Mouse (Mus musculus): ENCODE data around the gene Abca7. TPM values are rescaled to one million over a fixed set of nuclear protein-coding genes. Genes with fewer than 3 reads are reported as not detected.
A peak's percentile ranks its signal among the peaks of the same experiment; 100 is the strongest.
"Not testable (repeated sequence)": the region's sequence is repeated elsewhere in the genome, so short reads cannot be mapped to it uniquely, and the experiment has no call there.

Abca7 gene
- polyA plus RNA-seq, 1 experiment from 2014 or later: 5.6 TPM

- no peak for ATAC-seq (ENCODE audit: low read depth)
- Histone ChIP-seq H3K9ac (ENCODE audit: low read length) (peak overlapping the region; percentile 51), H3K36me3 (ENCODE audit: control insufficient read depth, insufficient read depth, low read length) (peaks cover 9% of the 10 kb centered on the region), H3K4me3 (ENCODE audit: low read length) (no peak overlapping the region), H3K27me3 (ENCODE audit: control insufficient read depth, insufficient read depth, low read depth, low read length) (no peaks in the 10 kb centered on the region), H3K27ac (ENCODE audit: low read length) (peak overlapping the region; percentile 87), H3K4me1 (replicated peaks; ENCODE audit: control insufficient read depth, insufficient read depth, low read length) (peaks cover 39% of the 10 kb centered on the region), H3K4me2 (ENCODE audit: low read depth, low read length) (peak overlapping the region; percentile 14; the same call in 1 of the 2 replicates), H3K9me3 (ENCODE audit: control insufficient read depth, low read length) (no peaks in the 10 kb centered on the region)
- WGBS: 28% methylated on average over 13 of the region's 14 CpGs
Observed at GRCm38 (mm10) chr10:80051618-80052373, 55.5 kb downstream of the Abca7 start.

GRCm38 (mm10) chr10:80052374-80052764 is 56.1 kb downstream of the Abca7 start:
- H3K4me3 ChIP-seq (ENCODE audit: low read length): no peak overlapping the region
- no peaks in the 10 kb centered on the region for H3K27me3 ChIP-seq (ENCODE audit: control insufficient read depth, insufficient read depth, low read depth, low read length)
- peaks cover 39% of the 10 kb centered on the region for H3K4me1 ChIP-seq (replicated peaks; ENCODE audit: control insufficient read depth, insufficient read depth, low read length)
- no peaks in the 10 kb centered on the region for H3K9me3 ChIP-seq (ENCODE audit: control insufficient read depth, low read length)
- peak overlapping the region; percentile 51 for H3K9ac ChIP-seq (ENCODE audit: low read length)
- 85% methylated on average over 5 of the region's 5 CpGs for WGBS
- no peak overlapping the region for H3K4me2 ChIP-seq (ENCODE audit: low read depth, low read length)
- H3K27ac ChIP-seq (ENCODE audit: low read length): peak overlapping the region; percentile 87
- ATAC-seq (ENCODE audit: low read depth): no peak
- H3K36me3 ChIP-seq (ENCODE audit: control insufficient read depth, insufficient read depth, low read length): peaks cover 13% of the 10 kb centered on the region

- H3K4me1 ChIP-seq (replicated peaks; ENCODE audit: control insufficient read depth, insufficient read depth, low read length): peaks cover 35% of the 10 kb centered on the region
Observed at GRCm38 (mm10) chr10:80053259-80053780, 57.0 kb downstream of the Abca7 start.

GRCm38 (mm10) chr10:80053831-80054815 is 57.8 kb downstream of the Abca7 start:
- Histone ChIP-seq H3K27ac (ENCODE audit: low read length) (peak overlapping the region; percentile 99), H3K9me3 (ENCODE audit: control insufficient read depth, low read length) (no peaks in the 10 kb centered on the region), H3K4me2 (ENCODE audit: low read depth, low read length) (peak overlapping the region; percentile 83), H3K4me3 (ENCODE audit: low read length) (peak overlapping the region; percentile 94), H3K9ac (ENCODE audit: low read length) (peak overlapping the region; percentile 98), H3K4me1 (replicated peaks; ENCODE audit: control insufficient read depth, insufficient read depth, low read length) (peaks cover 35% of the 10 kb centered on the region), H3K27me3 (ENCODE audit: control insufficient read depth, insufficient read depth, low read depth, low read length) (no peaks in the 10 kb centered on the region), H3K36me3 (ENCODE audit: control insufficient read depth, insufficient read depth, low read length) (peaks cover 23% of the 10 kb centered on the region)
- ATAC-seq (ENCODE audit: low read depth): peak; percentile 53
- under 1% methylated on average over 75 of the region's 77 CpGs for WGBS

More at GRCm38 (mm10) chr10:80053259-80053780, 57.0 kb downstream of the Abca7 start:
- peak overlapping the region; percentile 94 for H3K4me3 ChIP-seq (ENCODE audit: low read length)
- H3K4me2 ChIP-seq (ENCODE audit: low read depth, low read length): peak overlapping the region; percentile 83
- H3K27ac ChIP-seq (ENCODE audit: low read length): peak overlapping the region; percentile 99
- no peaks in the 10 kb centered on the region for H3K27me3 ChIP-seq (ENCODE audit: control insufficient read depth, insufficient read depth, low read depth, low read length)
- under 1% methylated on average over 47 of the region's 47 CpGs for WGBS
- peak; percentile 96 for ATAC-seq (ENCODE audit: low read depth)
- peak overlapping the region; percentile 98 for H3K9ac ChIP-seq (ENCODE audit: low read length)
- H3K36me3 ChIP-seq (ENCODE audit: control insufficient read depth, insufficient read depth, low read length): peaks cover 20% of the 10 kb centered on the region
- no peaks in the 10 kb centered on the region for H3K9me3 ChIP-seq (ENCODE audit: control insufficient read depth, low read length)

- not testable (repeated sequence) for ATAC-seq (ENCODE audit: low read depth); H3K27me3 ChIP-seq (ENCODE audit: control insufficient read depth, insufficient read depth, low read depth, low read length); H3K27ac ChIP-seq (ENCODE audit: low read length); H3K9me3 ChIP-seq (ENCODE audit: control insufficient read depth, low read length)
- Histone ChIP-seq H3K9ac (ENCODE audit: low read length) (peak overlapping the region; percentile 98), H3K4me2 (ENCODE audit: low read depth, low read length) (peak overlapping the region; percentile 83), H3K4me1 (replicated peaks; ENCODE audit: control insufficient read depth, insufficient read depth, low read length) (peaks cover 35% of the 10 kb centered on the region), H3K36me3 (ENCODE audit: control insufficient read depth, insufficient read depth, low read length) (peaks cover 25% of the 10 kb centered on the region), H3K4me3 (ENCODE audit: low read length) (peak overlapping the region; percentile 94)
- WGBS: 4% methylated on average over 3 of the region's 3 CpGs
Observed at GRCm38 (mm10) chr10:80054911-80055310, 58.6 kb downstream of the Abca7 start.

- peak overlapping the region; percentile 83 for H3K4me2 ChIP-seq (ENCODE audit: low read depth, low read length)
Observed at GRCm38 (mm10) chr10:80055364-80055763, 59.1 kb downstream of the Abca7 start.

GRCm38 (mm10) chr10:80055891-80056290 is 59.6 kb downstream of the Abca7 start:
- WGBS: 59% methylated on average over 9 of the region's 10 CpGs
- no peak overlapping the region for H3K4me2 ChIP-seq (ENCODE audit: low read depth, low read length)
- H3K4me1 ChIP-seq (replicated peaks; ENCODE audit: control insufficient read depth, insufficient read depth, low read length): peaks cover 31% of the 10 kb centered on the region
- H3K27ac ChIP-seq (ENCODE audit: low read length): no peak overlapping the region
- H3K36me3 ChIP-seq (ENCODE audit: control insufficient read depth, insufficient read depth, low read length): peaks cover 25% of the 10 kb centered on the region
- no peaks in the 10 kb centered on the region for H3K9me3 ChIP-seq (ENCODE audit: control insufficient read depth, low read length)
- no peak for ATAC-seq (ENCODE audit: low read depth)
- H3K4me3 ChIP-seq (ENCODE audit: low read length): no peak overlapping the region
- no peak overlapping the region for H3K9ac ChIP-seq (ENCODE audit: low read length)
- H3K27me3 ChIP-seq (ENCODE audit: control insufficient read depth, insufficient read depth, low read depth, low read length): no peaks in the 10 kb centered on the region

More at GRCm38 (mm10) chr10:80055364-80055763, 59.1 kb downstream of the Abca7 start:
- Histone ChIP-seq H3K4me1 (replicated peaks; ENCODE audit: control insufficient read depth, insufficient read depth, low read length) (peaks cover 35% of the 10 kb centered on the region), H3K27me3 (ENCODE audit: control insufficient read depth, insufficient read depth, low read depth, low read length) (no peaks in the 10 kb centered on the region), H3K9ac (ENCODE audit: low read length) (peak overlapping the region; percentile 98; the same call in 1 of the 2 replicates), H3K9me3 (ENCODE audit: control insufficient read depth, low read length) (no peaks in the 10 kb centered on the region), H3K4me3 (ENCODE audit: low read length) (peak overlapping the region; percentile 94), H3K27ac (ENCODE audit: low read length) (no peak overlapping the region), H3K36me3 (ENCODE audit: control insufficient read depth, insufficient read depth, low read length) (peaks cover 25% of the 10 kb centered on the region)
- ATAC-seq (ENCODE audit: low read depth): no peak
- 68% methylated on average over 5 of the region's 5 CpGs for WGBS

GRCm38 (mm10) chr10:80056506-80056905 is 60.2 kb downstream of the Abca7 start:
- Histone ChIP-seq H3K9ac (ENCODE audit: low read length) (no peak overlapping the region), H3K4me1 (replicated peaks; ENCODE audit: control insufficient read depth, insufficient read depth, low read length) (peaks cover 26% of the 10 kb centered on the region), H3K4me2 (ENCODE audit: low read depth, low read length) (no peak overlapping the region), H3K27me3 (ENCODE audit: control insufficient read depth, insufficient read depth, low read depth, low read length) (no peaks in the 10 kb centered on the region), H3K36me3 (ENCODE audit: control insufficient read depth, insufficient read depth, low read length) (peaks cover 25% of the 10 kb centered on the region), H3K27ac (ENCODE audit: low read length) (no peak overlapping the region), H3K9me3 (ENCODE audit: control insufficient read depth, low read length) (no peaks in the 10 kb centered on the region), H3K4me3 (ENCODE audit: low read length) (no peak overlapping the region)
- ATAC-seq (ENCODE audit: low read depth): no peak
- 79% methylated on average over 4 of the region's 4 CpGs for WGBS
